Mouse (Mus musculus): ENCODE data around the gene Cemip2.

Gene Cemip2

DNA sequence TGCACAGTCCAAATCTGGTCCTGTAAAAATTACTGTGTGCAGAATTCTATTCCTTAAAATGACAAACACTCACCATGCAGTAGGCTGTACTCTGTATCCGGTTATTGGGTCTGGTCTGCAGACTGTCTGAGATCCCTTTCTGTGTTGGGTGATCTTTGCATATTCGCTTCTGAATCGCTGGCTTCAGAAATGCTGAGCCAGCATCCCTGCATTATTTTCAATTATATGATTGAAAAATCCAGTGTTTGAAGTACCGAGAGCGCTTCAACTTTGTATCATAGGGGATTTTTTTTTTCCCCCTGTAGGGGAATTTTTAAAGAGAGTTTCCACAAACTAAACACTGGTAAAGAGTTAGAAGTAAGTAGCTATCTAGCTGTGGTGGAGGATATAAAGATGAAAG lies 32.0 kb downstream of the Cemip2 start:
- DNase-seq (ENCODE audit: extremely low read depth, low read depth, low spot score): no peak

DNA sequence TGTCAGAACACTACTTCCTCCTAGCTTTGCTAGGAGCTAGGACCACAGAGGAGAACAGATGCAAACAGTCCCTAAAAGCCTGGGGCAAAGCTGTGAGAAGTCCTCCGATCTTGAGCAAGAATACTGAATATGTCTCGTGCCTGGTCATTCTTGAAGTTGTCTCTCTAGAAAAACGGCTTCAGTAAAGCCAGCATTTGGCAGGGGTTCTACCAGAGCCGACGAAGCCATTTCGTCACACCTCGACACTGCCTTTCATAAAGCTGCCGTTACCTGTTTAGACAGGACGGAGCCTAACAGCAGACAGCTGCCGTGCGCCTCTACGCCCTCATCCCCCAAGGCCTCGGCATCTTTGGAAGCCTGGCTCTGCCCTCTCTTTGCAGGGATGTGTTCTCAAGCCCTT lies 35.4 kb downstream of the Cemip2 start:
- peak; percentile 81 for DNase-seq (ENCODE audit: extremely low read depth, low read depth, low spot score)

DNA sequence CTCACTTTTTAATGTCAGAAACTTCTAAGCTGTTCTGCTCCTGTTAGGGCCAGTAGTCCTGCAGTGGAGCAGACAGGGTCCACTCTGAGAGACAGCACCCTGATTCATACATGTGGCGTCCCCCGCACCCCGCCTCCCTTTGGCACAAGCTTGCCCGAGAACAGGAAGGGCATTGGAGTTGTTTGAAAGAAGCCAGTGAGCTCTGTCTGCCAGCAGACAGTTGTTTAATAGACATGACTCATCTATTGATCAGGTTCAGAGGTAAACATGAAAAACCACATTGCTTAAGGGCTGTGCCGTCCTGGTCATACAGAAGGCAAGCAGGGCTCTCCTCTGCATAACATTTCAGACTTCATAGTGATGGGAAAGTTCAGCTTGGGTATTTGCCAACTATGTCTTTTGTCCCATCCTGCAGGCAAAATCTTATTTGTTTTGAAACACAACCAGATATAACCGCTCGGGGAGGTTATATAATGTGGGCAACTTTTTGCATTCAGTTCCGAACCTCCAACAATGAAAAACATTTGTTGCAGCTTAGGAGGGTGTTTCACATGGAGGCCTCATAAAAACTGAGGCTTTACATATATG lies 36.4 kb downstream of the Cemip2 start:
- DNase-seq (ENCODE audit: extremely low read depth, low read depth, low spot score): no peak

DNA sequence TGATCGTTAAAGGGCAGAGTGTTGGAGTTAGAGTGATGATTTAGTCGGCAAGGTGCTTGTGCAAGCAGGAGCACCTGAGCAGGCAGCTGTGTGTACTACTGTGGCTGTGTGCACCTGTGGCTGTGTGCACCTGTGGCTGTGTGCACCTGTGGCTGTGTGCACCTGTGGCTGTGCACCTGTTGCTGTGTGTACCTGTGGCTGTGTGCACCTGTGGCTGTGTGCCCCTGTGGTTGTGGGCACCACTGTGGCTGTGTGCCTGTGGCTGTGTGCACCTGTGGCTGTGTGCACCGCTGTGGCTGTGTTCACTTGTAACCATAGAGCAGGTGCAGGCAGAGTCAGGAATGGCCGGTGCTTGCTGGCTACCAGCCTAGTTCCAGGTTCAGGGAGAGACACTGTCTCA lies 38.1 kb downstream of the Cemip2 start:
- no peak for DNase-seq (ENCODE audit: extremely low read depth, low read depth, low spot score)

- DNase-seq (ENCODE audit: extremely low read depth, low read depth, low spot score): peak; percentile 82
These were observed 40.0 kb downstream of the Cemip2 start for GRCm38 (mm10) chr19:21818021-21818725.

- no peak for DNase-seq (ENCODE audit: extremely low read depth, low read depth, low spot score)
These were observed 41.4 kb downstream of the Cemip2 start for GRCm38 (mm10) chr19:21819585-21819984.

GRCm38 (mm10) chr19:21820126-21820525 lies 42.0 kb downstream of the Cemip2 start:
- DNase-seq (ENCODE audit: extremely low read depth, low read depth, low spot score): no peak

DNA sequence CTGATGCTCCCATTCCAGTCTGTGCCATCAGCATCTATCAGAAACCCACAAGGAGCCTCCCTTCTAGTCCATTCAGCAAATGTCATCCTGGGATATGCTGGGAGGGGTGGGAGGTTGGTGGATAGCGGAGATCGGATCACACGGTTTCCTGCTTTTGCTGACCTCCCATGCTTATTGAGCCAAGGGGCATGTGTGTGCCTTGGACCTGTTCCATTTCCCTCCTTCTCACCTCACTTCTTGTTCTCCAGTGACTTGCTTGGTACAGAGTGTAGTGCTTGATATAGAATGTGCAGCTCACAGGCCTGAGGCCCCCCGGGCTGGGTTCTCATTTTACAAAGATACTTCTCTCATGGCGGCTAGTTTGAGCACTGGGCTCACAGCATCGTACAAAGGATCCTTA lies 43.7 kb downstream of the Cemip2 start:
- DNase-seq (ENCODE audit: extremely low read depth, low read depth, low spot score): no peak

DNA sequence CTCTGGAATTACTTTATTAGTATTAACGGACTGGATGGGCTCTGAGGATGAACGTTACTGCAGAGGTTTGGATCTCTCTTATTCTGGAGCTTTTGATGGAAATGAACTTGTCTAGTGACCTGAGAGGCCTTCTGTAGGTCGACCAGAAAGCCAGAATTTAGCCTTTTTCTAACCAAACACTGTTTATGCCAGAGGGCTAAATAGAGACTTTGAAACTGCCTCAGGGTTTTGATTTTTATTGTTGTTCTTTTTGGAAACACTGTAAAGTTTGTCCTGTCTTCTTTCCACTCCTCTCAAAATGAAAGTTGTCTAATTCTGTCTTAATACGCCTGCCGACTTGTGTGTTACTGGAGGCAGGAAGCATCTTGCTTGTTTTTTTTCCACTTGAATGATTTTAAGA lies 46.0 kb downstream of the Cemip2 start:
- DNase-seq (ENCODE audit: extremely low read depth, low read depth, low spot score): no peak

- no peak for DNase-seq (ENCODE audit: extremely low read depth, low read depth, low spot score)
These were observed 47.2 kb downstream of the Cemip2 start for GRCm38 (mm10) chr19:21825128-21825885.

DNA sequence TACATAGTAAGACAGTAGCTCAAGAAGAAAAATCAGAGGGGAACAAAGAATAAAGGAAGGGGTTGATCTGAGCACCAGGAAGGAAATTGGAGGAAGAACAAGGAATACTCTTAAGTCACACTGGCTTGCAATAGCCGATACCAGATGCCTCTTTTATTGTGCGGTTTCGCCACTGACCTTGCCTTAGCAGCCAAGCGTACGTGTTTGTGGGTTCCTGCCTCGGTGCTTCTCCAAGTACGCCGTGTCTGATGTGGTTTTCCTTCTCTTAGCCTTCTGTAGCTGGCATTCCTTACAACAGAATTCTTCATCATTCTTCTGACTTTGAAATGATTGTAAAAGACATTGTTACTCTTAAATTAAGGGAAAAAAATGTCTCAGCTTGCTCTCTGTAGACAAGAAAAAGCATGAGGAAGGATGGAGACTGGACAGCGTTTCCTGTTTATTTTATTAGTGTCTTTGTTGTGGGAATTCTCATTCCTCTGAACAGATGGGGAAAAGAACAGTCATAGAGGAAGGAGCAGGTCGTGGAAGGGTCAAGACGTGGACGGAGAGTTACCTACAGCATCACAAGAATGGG lies 55.4 kb downstream of the Cemip2 start:
- DNase-seq (ENCODE audit: extremely low read depth, low read depth, low spot score): no peak

GRCm38 (mm10) chr19:21834952-21835351 lies 56.8 kb downstream of the Cemip2 start:
- no peak for DNase-seq (ENCODE audit: extremely low read depth, low read depth, low spot score)

GRCm38 (mm10) chr19:21850721-21851120 lies 72.6 kb downstream of the Cemip2 start:
- DNase-seq (ENCODE audit: extremely low read depth, low read depth, low spot score): no peak

- no peak for DNase-seq (ENCODE audit: extremely low read depth, low read depth, low spot score)
These were observed 76.5 kb downstream of the Cemip2 start for GRCm38 (mm10) chr19:21854526-21855228.

DNA sequence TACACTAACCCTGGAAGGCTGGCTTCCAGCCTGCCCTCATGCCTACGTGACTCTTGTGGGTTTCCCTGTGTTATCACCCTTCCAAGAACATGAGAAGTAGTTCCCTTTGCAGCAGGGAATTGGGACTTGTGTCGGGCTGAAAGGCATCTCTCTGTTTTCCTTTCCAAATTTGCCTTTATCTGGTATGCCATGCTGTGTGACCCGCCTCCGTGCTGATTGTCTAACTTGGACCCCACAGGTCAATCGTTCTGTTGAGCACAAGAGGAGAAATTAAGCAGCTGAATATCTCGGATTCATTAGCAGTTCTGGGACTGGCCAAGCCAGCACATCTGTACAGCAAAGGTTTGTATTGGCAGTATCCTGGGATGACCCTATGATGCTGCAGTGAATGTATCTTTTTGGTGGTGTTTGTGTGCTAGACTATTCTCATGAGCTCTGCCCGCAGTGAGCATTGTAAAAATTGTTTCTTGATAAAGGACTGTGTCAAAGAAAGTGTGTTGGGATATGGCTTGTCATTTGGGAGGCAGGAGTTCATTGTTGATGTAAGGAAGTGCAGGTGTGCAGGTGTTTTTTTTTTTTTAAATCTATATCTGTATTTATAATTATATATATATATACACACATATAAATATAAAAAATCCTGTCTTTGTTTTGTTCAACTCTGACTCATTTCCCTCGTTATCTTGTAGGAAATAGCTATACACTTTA lies 77.4 kb downstream of the Cemip2 start:
- DNase-seq (ENCODE audit: extremely low read depth, low read depth, low spot score): no peak

DNA sequence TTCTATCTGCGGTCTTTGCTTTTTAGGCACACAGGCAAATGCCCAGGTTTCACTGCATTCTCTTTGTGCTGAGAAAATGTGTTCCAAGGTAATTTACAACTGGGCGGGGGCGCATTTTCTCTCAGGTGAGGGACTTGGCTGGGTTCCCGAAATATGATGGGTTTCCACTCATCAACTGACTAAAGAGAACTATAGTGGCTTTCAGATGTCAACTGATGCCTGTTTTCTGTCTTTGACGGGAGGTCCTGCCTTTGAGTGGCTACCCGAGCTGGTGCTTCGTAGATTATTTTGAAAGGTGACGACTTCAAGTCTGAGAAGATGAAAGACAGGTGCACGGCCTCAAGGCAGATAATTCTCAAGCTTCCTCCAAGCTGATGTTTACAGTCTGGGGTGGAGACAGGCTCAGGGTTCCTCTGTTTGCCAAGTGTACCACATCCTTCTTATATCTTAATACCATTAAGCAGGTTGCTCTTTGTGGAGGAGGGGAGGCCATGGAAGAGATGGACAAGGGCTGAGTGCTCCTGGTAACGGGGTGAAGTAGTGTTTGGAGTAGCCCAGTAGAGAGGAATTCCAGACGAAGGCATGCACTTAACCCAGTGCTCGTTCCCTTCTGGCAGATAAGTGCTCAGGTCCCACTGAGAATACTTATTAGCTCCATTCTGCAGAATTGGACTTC lies 80.8 kb downstream of the Cemip2 start:
- DNase-seq (ENCODE audit: extremely low read depth, low read depth, low spot score): no peak

DNA sequence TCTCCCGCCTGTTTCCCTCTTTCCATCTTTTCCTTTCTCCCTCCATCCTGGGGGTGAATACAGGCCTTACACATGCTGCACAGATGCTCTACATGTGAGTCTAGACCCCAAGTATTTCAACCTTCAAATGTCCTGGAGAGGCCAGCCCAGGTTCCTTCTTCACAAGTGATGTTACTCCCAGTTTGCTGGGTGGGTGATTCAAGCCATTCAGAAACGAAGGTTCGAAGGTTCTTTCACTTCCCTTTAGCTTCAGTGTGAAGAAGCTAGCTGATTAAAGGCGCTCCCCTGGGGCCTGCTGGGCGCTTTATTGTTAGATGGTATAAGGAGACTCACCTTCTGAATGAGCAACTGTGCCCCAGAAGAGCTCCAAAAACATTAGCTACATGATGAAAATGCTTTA lies 82.0 kb downstream of the Cemip2 start:
- no peak for DNase-seq (ENCODE audit: extremely low read depth, low read depth, low spot score)

DNA sequence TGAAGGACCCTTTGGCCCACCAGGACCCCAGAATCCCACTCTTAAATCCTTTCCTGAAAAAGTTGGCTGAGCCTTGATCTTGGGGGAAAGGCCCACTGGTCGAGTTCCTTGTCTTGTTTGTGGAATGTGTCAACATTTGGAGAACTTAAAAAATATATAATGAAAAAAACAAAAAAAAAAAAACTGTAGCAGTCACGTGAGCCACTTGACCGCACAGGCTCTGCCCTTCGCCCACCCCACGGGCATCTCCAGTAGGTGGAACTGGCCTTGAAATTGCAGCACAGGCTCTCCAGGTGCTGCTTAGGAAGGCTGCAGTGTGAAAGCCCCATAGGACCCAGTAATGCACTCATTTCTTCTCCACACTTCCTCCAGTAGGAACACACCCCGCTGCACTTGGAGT lies 82.8 kb downstream of the Cemip2 start:
- no peak for DNase-seq (ENCODE audit: extremely low read depth, low read depth, low spot score)

- DNase-seq (ENCODE audit: extremely low read depth, low read depth, low spot score): no peak
These were observed 84.3 kb downstream of the Cemip2 start for GRCm38 (mm10) chr19:21862289-21862990.

All from fat pad, adult 2 months (tissue).